Comparison of ENCODE assay signal across 17 mouse cellular contexts in genomic region chr11:65490426-65490825, GRCm38 (mm10).
"Had no signal": no experiment of that assay in that cellular context is flagged by ENCODE, and none has a peak within 500 bp of the region (broad histone marks: within the 10 kb centered on the region; RNA-seq: fewer than 3 reads in every experiment).

No protein-coding gene starts in this region.

- DNase-seq: liver; liver, embryonic 13.5 days; liver, postnatal 0 days; right cerebral cortex, postnatal 14 days; thymus, adult 2 months; thymus, postnatal 25 days; thymus, postnatal 4 days had no signal

- ATAC-seq: liver, postnatal 0 days; midbrain, embryonic 13.5 days; midbrain, embryonic 15.5 days had no signal

- H3K9ac ChIP-seq: liver, embryonic 13.5 days; liver, embryonic 15.5 days; liver, postnatal 0 days; midbrain, embryonic 13.5 days; midbrain, embryonic 15.5 days; neural tube, embryonic 12.5 days; stomach, embryonic 15.5 days had no signal

- H3K4me1 ChIP-seq: liver, embryonic 13.5 days; liver, embryonic 15.5 days; megakaryocyte, embryonic 14.5 days; midbrain, embryonic 13.5 days; midbrain, embryonic 15.5 days; neural tube, embryonic 12.5 days had no signal

- H3K27ac ChIP-seq: liver, embryonic 13.5 days; liver, embryonic 15.5 days; macrophage; midbrain, embryonic 13.5 days; midbrain, embryonic 15.5 days; neural tube, embryonic 12.5 days; stomach, embryonic 15.5 days; stomach, postnatal 0 days had no signal

- H3K9me3 ChIP-seq: liver, embryonic 13.5 days; liver, embryonic 15.5 days; megakaryocyte, embryonic 14.5 days; midbrain, embryonic 13.5 days; midbrain, embryonic 15.5 days; neural tube, embryonic 12.5 days; stomach, embryonic 15.5 days had no signal

- H3K27me3 ChIP-seq: liver, embryonic 13.5 days; liver, embryonic 15.5 days; megakaryocyte, embryonic 14.5 days; midbrain, embryonic 13.5 days; midbrain, embryonic 15.5 days; neural tube, embryonic 12.5 days; stomach, embryonic 15.5 days had no signal

- H3K4me2 ChIP-seq: liver, embryonic 11.5 days; liver, embryonic 13.5 days; liver, embryonic 15.5 days; midbrain, embryonic 11.5 days; midbrain, embryonic 13.5 days; midbrain, embryonic 15.5 days; neural tube, embryonic 12.5 days; stomach, embryonic 15.5 days had no signal

- H3K4me3 ChIP-seq: liver, embryonic 13.5 days; liver, embryonic 15.5 days; megakaryocyte, embryonic 14.5 days; midbrain, embryonic 13.5 days; midbrain, embryonic 15.5 days; neural tube, embryonic 12.5 days; stomach, embryonic 15.5 days had no signal

- H3K36me3 ChIP-seq: liver, embryonic 13.5 days; liver, embryonic 15.5 days; midbrain, embryonic 13.5 days; midbrain, embryonic 15.5 days; neural tube, embryonic 12.5 days; stomach, embryonic 15.5 days had no signal
